Mouse (Mus musculus): ENCODE measurements around the gene Rab9b.

GRCm38 (mm10) chrX:136828610-136829009 is 39.9 kb downstream of the Rab9b start:
- TF ChIP-seq CTCF (conservative IDR thresholded peaks at IDR 0.05; ENCODE audit: low read length) = no peak
- no peak for TF ChIP-seq NANOG (IDR thresholded peaks at IDR 0.05; ENCODE audit: borderline replicate concordance, low read length)
- TF ChIP-seq POU5F1 (IDR thresholded peaks at IDR 0.05; ENCODE audit: borderline replicate concordance, low read length) = no peak

Measured in E14TG2a.4 (cell line).